In genomic region chr11:79669210-79669609, GRCm38 (mm10) we compare ENCODE assay signal across 13 mouse cellular contexts.
DNase-seq lines count a peak whose midpoint lies in the region; ATAC-seq and TF ChIP-seq lines count a peak whose summit lies in the region.
"Had no signal": no experiment of that assay in that cellular context is flagged by ENCODE, and none has a peak within 500 bp of the region (broad histone marks: within the 10 kb centered on the region; RNA-seq: fewer than 3 reads in every experiment).

No protein-coding gene starts in this region.

- DNase-seq in forebrain, postnatal 0 days = no peak
- DNase-seq in forebrain, embryonic 14.5 days (ENCODE audit: low spot score) = no peak
- DNase-seq in liver, embryonic 14.5 days (ENCODE audit: low read depth in 3 of 3, low spot score in 3 of 3) = no peak
- DNase-seq in embryonic facial prominence, embryonic 14.5 days (ENCODE audit: low spot score) = peak; percentile 27
- DNase-seq in MN1 (ENCODE audit: low spot score) = no peak
- no peak for DNase-seq in frontal cortex, postnatal 14 days (ENCODE audit: low spot score in 2 of 2)
- DNase-seq: adrenal gland, postnatal 10 days; lung, postnatal 36 days; thymus, postnatal 25 days had no signal

- H3K9me3 ChIP-seq in forebrain, postnatal 0 days (ENCODE audit: low read length) = no peaks in the 10 kb centered on the region
- H3K9me3 ChIP-seq in forebrain, embryonic 14.5 days (replicated peaks; ENCODE audit: control insufficient read depth, low read length) = no peaks in the 10 kb centered on the region
- H3K9me3 ChIP-seq in liver, embryonic 14.5 days (ENCODE audit: control insufficient read depth, low read length) = no peaks in the 10 kb centered on the region
- no peaks in the 10 kb centered on the region for H3K9me3 ChIP-seq in liver, embryonic 12.5 days (replicated peaks)
- H3K9me3 ChIP-seq in embryonic facial prominence, embryonic 14.5 days (ENCODE audit: control insufficient read depth, low read length) = no peaks in the 10 kb centered on the region
- H3K9me3 ChIP-seq: heart, embryonic 13.5 days had no signal

- 0 out of 2 replicates have a peak overlapping the region, but pooled peaks have one; percentile 45 for H3K27ac ChIP-seq in forebrain, postnatal 0 days (ENCODE audit: low read depth, low read length)
- no peak overlapping the region for H3K27ac ChIP-seq in forebrain, embryonic 14.5 days (ENCODE audit: low read depth, low read length)
- H3K27ac ChIP-seq in liver, embryonic 14.5 days = no peak overlapping the region
- no peak overlapping the region for H3K27ac ChIP-seq in liver, embryonic 12.5 days
- H3K27ac ChIP-seq in embryonic facial prominence, embryonic 14.5 days (replicated peaks; ENCODE audit: low read depth, low read length) = peak overlapping the region; percentile 83
- H3K27ac ChIP-seq: heart, embryonic 13.5 days had no signal

- peaks cover 4% of the 10 kb centered on the region; the same call in 1 of the 2 replicates for H3K4me1 ChIP-seq in forebrain, postnatal 0 days (ENCODE audit: insufficient read depth)
- H3K4me1 ChIP-seq in forebrain, embryonic 14.5 days (ENCODE audit: control insufficient read depth, insufficient read depth, low read length) = no peaks in the 10 kb centered on the region
- peaks cover 0 to 14% of the 10 kb centered on the region in 2 experiments; a peak in 1 of 4 replicates for H3K4me1 ChIP-seq in liver, embryonic 14.5 days (replicated peaks; ENCODE audit: control insufficient read depth in 2 of 2, insufficient read depth in 2 of 2, low read length in 1 of 2)
- peaks cover 26% of the 10 kb centered on the region for H3K4me1 ChIP-seq in liver, embryonic 12.5 days
- H3K4me1 ChIP-seq in embryonic facial prominence, embryonic 14.5 days (ENCODE audit: control insufficient read depth, insufficient read depth, low read length) = peaks cover 31% of the 10 kb centered on the region

- TF ChIP-seq EP300 in liver, embryonic 14.5 days (IDR thresholded peaks at IDR 0.05; ENCODE audit: low read depth) = no peak

- ATAC-seq in forebrain, postnatal 0 days = no peak; the same call in 1 of the 2 replicates
- no peak for ATAC-seq in forebrain, embryonic 14.5 days
- no peak for ATAC-seq in liver, embryonic 14.5 days (ENCODE audit: insufficient read depth)
- no peak for ATAC-seq in liver, embryonic 12.5 days
- ATAC-seq in embryonic facial prominence, embryonic 14.5 days (ENCODE audit: low read depth) = peak; percentile 31; the same call in 1 of the 2 replicates
- peak; percentile 67 for ATAC-seq in megakaryocyte, adult 5-6 weeks (ENCODE audit: poor library complexity, severe bottlenecking)
- ATAC-seq: intestine, embryonic 16.5 days had no signal

- H3K4me2 ChIP-seq in forebrain, postnatal 0 days (ENCODE audit: low read depth) = no peak overlapping the region
- no peak overlapping the region for H3K4me2 ChIP-seq in forebrain, embryonic 14.5 days (ENCODE audit: low read length)
- no peak overlapping the region for H3K4me2 ChIP-seq in liver, embryonic 14.5 days (ENCODE audit: low read depth)
- H3K4me2 ChIP-seq in liver, embryonic 12.5 days = no peak overlapping the region
- H3K4me2 ChIP-seq in embryonic facial prominence, embryonic 14.5 days (ENCODE audit: low read depth, low read length) = no peak overlapping the region
- H3K4me2 ChIP-seq: heart, embryonic 13.5 days had no signal

- no peak overlapping the region for H3K4me3 ChIP-seq in forebrain, postnatal 0 days (ENCODE audit: low read depth, low read length)
- no peak overlapping the region for H3K4me3 ChIP-seq in forebrain, embryonic 14.5 days (ENCODE audit: low read depth, low read length)
- H3K4me3 ChIP-seq in liver, embryonic 14.5 days (ENCODE audit: insufficient read depth in 1 of 2, low read depth in 2 of 2, low read length in 2 of 2) = no peak overlapping the region
- no peak overlapping the region for H3K4me3 ChIP-seq in liver, embryonic 12.5 days
- H3K4me3 ChIP-seq in embryonic facial prominence, embryonic 14.5 days (ENCODE audit: low read depth, low read length) = no peak overlapping the region
- H3K4me3 ChIP-seq: heart, embryonic 13.5 days had no signal

- H3K9ac ChIP-seq in forebrain, postnatal 0 days = no peak overlapping the region
- H3K9ac ChIP-seq in forebrain, embryonic 14.5 days (ENCODE audit: low read length) = no peak overlapping the region
- H3K9ac ChIP-seq in liver, embryonic 14.5 days (replicated peaks) = no peak overlapping the region
- no peak overlapping the region for H3K9ac ChIP-seq in liver, embryonic 12.5 days
- H3K9ac ChIP-seq in embryonic facial prominence, embryonic 14.5 days (ENCODE audit: low read depth, low read length) = no peak overlapping the region
- H3K9ac ChIP-seq: heart, embryonic 13.5 days had no signal

- no peaks in the 10 kb centered on the region for H3K36me3 ChIP-seq in forebrain, postnatal 0 days (ENCODE audit: insufficient read depth)
- no peaks in the 10 kb centered on the region for H3K36me3 ChIP-seq in forebrain, embryonic 14.5 days (ENCODE audit: control insufficient read depth, insufficient read depth, low read length)
- no peaks in the 10 kb centered on the region for H3K36me3 ChIP-seq in liver, embryonic 14.5 days (replicated peaks; ENCODE audit: control insufficient read depth, insufficient read depth, low read depth)
- no peaks in the 10 kb centered on the region for H3K36me3 ChIP-seq in liver, embryonic 12.5 days
- H3K36me3 ChIP-seq in embryonic facial prominence, embryonic 14.5 days (ENCODE audit: control insufficient read depth, insufficient read depth, low read length) = no peaks in the 10 kb centered on the region
- H3K36me3 ChIP-seq: heart, embryonic 13.5 days had no signal

- H3K27me3 ChIP-seq in forebrain, postnatal 0 days (ENCODE audit: insufficient read depth, low read length) = no peaks in the 10 kb centered on the region
- H3K27me3 ChIP-seq in forebrain, embryonic 14.5 days (replicated peaks; ENCODE audit: control insufficient read depth, insufficient read depth, low read length) = no peaks in the 10 kb centered on the region
- H3K27me3 ChIP-seq in liver, embryonic 14.5 days (ENCODE audit: control insufficient read depth, insufficient read depth, low read length) = no peaks in the 10 kb centered on the region
- peaks cover 12% of the 10 kb centered on the region; the same call in 1 of the 2 replicates for H3K27me3 ChIP-seq in liver, embryonic 12.5 days (replicated peaks)
- H3K27me3 ChIP-seq in embryonic facial prominence, embryonic 14.5 days (replicated peaks; ENCODE audit: control insufficient read depth, insufficient read depth, low read length) = no peaks in the 10 kb centered on the region

- TF ChIP-seq CTCF in forebrain, postnatal 0 days (IDR thresholded peaks at IDR 0.05; ENCODE audit: low read depth) = no peak
- 0 out of 2 replicates have a peak, but pooled peaks have one; percentile 6 for TF ChIP-seq CTCF in liver, embryonic 14.5 days (IDR thresholded peaks at IDR 0.05; ENCODE audit: low read depth)

- WGBS in forebrain, postnatal 0 days = 48% methylated on average over 6 of the region's 6 CpGs
- WGBS in forebrain, embryonic 14.5 days = 53% methylated on average over 6 of the region's 6 CpGs
- 49% methylated on average over 6 of the region's 6 CpGs for WGBS in liver, embryonic 14.5 days (ENCODE audit: insufficient replicate concordance)
- WGBS in liver, embryonic 12.5 days (ENCODE audit: insufficient replicate concordance) = 49% methylated on average over 6 of the region's 6 CpGs
- 43% methylated on average over 6 of the region's 6 CpGs for WGBS in embryonic facial prominence, embryonic 14.5 days

Comparison
In these comparisons a context has a peak if more than half of its experiments do, and no peak if none do; other contexts are left out.
1. H3K27ac ChIP-seq: peak in forebrain, postnatal 0 days (single experiment) and embryonic facial prominence, embryonic 14.5 days (single experiment); none in forebrain, embryonic 14.5 days (single experiment), liver, embryonic 14.5 days (single experiment) and liver, embryonic 12.5 days (single experiment).
2. ATAC-seq: peak in embryonic facial prominence, embryonic 14.5 days (single experiment) and megakaryocyte, adult 5-6 weeks (single experiment); none in forebrain, postnatal 0 days (single experiment), forebrain, embryonic 14.5 days (single experiment), liver, embryonic 14.5 days (single experiment) and liver, embryonic 12.5 days (single experiment).